Mouse (Mus musculus) heart, postnatal 36 days (tissue): ENCODE data around the gene Slc17a6. TPM values are rescaled to one million over a fixed set of nuclear protein-coding genes. Genes with fewer than 3 reads are reported as not detected.
"Not testable (repeated sequence)": the region's sequence is repeated elsewhere in the genome, so short reads cannot be mapped to it uniquely, and the experiment has no call there.

Experiments
- DNase-seq, 2 experiments: peaks; one replicate each; pipeline ENCODE4 v3.0.0; 2021 to 2022
- intact Hi-C: fragments of 180-260 bp; cut with DNase I; formaldehyde crosslinking; loops from one replicate; pipeline ENCODE4 v1.15.1; 2025
- total RNA-seq, 2 experiments: library from RNA; stranded (reverse); gene quantifications; 2 replicates each; pipeline ENCODE4 v1.2.3; 2021

Slc17a6 gene
- total RNA-seq, 2 experiments from 2014 or later = not detected

DNA sequence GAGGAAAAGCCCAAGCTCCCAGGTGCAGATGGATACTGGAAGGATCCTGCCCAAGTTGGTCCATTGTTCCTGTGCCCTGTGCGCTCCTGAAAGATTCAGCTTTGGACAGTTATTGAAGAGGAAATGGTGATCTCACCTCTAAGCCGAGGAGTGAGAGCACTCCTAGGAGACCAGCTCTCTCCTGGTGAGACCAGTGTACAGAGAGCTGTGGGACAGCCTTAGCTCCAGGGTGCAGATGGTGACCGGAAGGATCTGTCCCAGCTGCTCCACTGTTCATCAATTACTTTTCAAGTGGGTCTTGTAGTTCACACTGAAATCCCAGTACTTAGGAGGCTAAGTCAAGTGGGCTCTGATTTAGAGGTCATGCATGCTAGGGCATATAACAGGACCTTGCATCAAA lies 35.3 kb downstream of the Slc17a6 start:
- DNase-seq = no peak
- intact Hi-C loops = no loop called here

DNA sequence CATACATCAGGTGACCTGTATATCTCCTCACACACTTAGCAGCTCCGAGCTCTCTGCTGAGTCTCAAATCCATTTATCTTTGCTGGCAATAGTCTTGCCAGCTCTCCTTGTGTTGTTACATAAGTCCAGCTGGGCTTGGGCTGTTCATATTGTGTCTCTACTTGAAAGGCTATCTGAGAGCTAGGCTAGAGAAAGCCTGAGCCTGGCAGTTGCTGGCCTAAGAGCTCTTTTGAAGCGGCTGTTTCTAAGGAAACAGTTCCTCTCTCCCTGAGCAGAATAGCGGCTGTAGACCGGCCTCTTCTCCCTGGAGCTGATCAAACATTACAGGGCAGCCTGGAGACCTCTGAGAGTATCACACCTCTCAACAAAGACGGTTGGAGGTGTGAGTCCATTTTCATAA lies 40.6 kb downstream of the Slc17a6 start:
- DNase-seq = no peak
- intact Hi-C loops = no loop called here

- DNase-seq = no peak
- intact Hi-C loops = no loop called here
These were observed 71.9 kb downstream of the Slc17a6 start for GRCm38 (mm10) chr7:51693539-51694217.

DNA sequence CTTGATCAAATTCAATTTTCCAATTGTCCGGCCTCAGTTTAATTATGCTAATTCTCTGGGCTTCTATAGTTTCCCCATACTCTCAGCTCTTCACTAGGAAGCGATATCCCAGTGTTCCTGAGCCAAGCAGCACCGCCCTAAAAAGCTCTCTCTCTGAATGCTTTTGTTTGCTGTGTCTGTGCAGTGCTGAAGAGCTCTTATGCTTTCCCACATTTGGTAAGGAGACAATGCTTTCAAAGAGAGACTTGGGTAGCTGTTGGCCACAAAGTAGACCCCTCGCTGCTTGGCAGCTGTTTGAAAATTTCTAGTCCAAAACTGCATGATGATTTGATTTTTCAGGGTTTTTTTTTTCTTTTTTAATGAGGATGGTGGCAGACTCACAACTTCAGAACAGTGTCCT lies 72.6 kb downstream of the Slc17a6 start:
- intact Hi-C loops = no loop called here
- DNase-seq = no peak

DNA sequence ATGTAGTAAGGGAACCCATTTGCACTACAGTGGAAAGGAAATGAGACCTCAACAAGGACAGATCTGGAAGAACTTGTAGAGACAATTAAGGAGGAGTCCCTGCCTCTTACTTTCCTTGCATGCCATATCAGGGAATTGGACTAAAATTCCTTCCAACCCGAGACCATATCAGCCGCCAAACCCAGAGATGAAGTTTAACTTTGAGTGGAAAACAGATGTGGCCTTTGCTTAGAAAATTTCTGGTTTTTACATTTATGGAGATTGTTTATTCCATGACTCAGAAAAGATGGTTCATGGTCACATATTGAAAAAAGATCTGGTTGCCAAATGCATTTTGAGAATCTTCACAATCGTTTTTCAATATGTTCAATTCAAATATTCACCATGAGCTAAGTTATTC lies 87.7 kb downstream of the Slc17a6 start:
- intact Hi-C loops = no loop called here
- no peak for DNase-seq

DNA sequence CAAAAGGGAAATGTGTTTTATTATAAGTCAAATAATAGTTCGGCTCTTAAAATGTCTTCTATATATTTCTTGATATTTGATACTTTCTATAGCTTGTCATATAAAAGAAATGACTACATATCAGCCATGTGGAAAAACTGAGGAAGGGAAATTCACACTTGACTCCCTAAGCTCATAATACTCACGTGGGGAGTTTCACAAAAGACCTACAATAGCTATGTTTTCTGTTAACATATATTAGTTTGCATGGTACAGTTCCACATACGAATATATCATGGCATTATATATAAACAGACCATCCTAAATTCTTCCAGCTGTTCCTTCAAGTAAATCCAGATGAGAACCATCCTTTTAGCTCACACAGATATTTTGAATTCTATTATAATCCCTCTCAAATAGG lies 88.5 kb downstream of the Slc17a6 start:
- DNase-seq, intact Hi-C loops: not testable (repeated sequence)

DNA sequence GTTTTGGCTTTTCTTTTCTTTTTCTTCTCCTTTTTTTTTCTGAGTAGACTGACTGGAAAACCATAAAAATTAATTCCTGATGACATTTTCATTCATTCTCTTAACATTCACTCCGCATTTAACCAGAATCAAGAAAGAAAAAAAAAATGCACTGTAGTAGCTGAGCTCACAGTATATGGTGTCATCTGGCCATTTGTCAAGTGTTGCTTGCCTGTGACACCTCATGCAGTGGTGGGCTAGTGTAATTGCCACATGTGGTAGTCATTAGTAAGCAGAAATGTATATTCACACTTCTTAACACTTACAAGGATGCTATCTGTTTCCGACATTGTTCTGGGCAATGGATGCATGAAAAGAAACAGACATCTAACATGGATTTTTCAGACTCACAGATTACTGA lies 94.0 kb downstream of the Slc17a6 start:
- DNase-seq = no peak
- intact Hi-C loops = no loop called here

Other genes starting within 250 kb of the Slc17a6 start
- under 1 TPM; 0.08 to 0.22 TPM for gene Ano5, start 111.0 kb upstream of the Slc17a6 start, total RNA-seq
- 1 to 10 TPM; 4.1 to 4.9 TPM for gene Gas2, start 240.0 kb downstream of the Slc17a6 start, total RNA-seq
- gene Fancf, start 240.3 kb downstream of the Slc17a6 start, total RNA-seq = 1 to 10 TPM; 1.9 to 2.3 TPM